Mouse (Mus musculus) erythroblast, adult 5-6 weeks (primary cell): Measurements from ENCODE around the gene B9d2. TPM values are rescaled to one million over a fixed set of nuclear protein-coding genes. Genes with fewer than 3 reads are reported as not detected.

Experiments
- ATAC-seq: replicated peaks from 2 replicates; pipeline ENCODE4 v1.8.0; 2016; ENCODE audit warnings: moderate number of reproducible peaks, mild to moderate bottlenecking, moderate TSS enrichment, inconsistent platforms; ENCODE audit not compliant: poor library complexity, low FRiP score, severe bottlenecking
- total RNA-seq, 2 experiments: library from RNA; stranded (forward) in 1 of 2; stranded (reverse) in 1 of 2; fragments of 150-400 nt in 1 of 2; fragments of 200-764, 138-1000 nt in 1 of 2; gene quantifications; 2 replicates each; pipeline versions ENCODE4 v1.2.3 to v1.2.4; 2015 to 2017; ENCODE audit warnings: low replicate concordance in 2 of 2

The B9d2 gene
- total RNA-seq (2015; ENCODE audit: low replicate concordance) (7.5 and 8.1 TPM in 2 replicates), total RNA-seq (2017; ENCODE audit: low replicate concordance) (0.60 and 5.6 TPM in 2 replicates)

DNA sequence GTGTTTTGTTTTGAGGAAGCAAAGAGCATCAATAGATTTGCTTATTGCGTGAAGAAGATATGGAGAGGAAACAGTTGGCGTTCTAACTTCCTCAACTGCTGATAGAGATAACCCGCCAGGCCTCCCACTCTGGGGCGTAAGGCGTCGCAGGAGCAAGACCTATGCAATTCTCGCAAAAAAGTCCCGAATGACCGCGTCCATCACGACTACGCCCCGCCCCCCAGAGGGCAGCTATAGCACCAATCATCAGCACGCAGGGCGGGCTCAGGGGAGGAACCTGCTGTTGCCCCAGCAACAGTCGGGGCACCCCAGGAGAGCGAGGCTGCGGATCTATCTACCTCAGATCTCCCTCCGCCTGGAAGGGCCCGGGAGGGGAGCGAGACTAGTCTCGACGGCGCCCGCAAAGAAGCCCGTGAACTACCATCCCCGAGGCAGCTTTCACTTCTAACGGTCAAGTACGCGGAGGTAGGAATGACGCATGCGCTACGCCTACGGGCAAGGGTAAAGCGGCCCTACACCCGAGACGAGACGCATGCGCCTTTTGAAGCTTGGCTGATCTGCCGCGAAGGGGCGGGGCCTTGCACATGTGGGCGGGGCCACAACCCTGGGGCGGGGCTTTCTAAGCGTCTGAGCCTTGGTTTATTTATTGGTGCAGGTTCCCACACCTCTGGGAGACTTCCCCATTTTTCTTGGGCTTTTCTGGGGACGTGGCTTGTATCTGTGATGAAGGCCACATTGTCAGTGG, at the start of gene B9d2:
B9d2 (plus strand) TSS at position 267 of the 745 bp plus-strand sequence.
- ATAC-seq, result peak; percentile 94

DNA sequence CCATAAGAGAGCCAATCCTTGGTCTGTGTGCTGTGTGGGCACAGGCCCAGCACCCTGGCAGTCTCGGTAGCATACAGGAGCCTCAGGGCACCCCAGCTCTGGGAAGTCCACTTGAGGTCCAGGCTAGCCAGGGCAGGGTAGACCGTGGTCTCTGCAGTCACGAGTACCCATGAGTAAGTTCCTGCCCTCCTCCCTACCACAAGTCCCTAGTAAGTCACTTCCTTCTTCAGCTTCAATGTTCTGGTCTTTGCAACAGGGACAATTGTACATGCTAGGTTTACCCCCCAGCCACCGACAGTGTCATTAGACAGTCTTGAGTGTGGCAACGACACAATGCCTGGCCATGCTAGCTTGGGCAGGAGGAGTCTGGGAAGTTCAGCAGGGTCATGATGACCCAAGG, 47.9 kb upstream of the B9d2 start:
- ATAC-seq, result no peak

DNA sequence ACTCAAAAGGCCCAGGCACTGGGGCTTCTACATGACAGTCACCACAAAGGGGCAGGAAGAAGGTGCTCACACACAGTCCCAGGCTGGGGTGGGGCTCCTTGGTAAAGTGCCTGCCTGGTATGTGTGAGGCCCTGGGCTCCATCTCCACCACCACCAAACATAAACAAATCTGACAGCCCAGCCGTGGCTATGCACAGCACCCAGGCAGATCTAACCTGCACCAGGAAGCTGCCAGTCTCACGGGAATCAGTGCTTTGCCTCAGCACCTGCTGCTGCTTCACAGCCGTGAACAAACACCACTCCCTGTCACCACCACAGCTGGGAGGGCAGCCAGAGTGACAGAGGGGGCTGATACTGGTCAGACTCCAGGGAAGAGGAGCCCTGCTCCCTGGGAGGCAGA, 44.2 kb upstream of the B9d2 start:
- no peak for ATAC-seq

DNA sequence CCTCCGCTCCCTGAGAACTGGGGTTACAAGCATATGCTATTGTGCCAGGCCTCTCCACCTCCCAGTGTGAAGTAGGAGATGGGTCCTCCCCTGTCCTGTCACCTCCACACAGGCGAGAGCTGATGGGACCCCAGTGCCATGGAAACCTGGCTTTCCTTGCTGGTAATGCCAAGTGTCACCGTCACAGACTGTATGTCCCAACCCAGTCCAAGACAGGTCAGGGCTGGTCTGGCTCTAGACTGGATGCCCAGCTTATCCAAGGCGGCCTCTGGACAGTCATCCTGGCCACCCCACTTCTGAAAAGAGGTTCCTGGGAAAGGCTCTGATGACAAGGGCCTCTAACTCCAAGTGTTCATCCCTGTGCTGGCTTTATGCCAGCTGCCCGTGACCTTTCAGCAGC, 43.5 kb upstream of the B9d2 start:
- ATAC-seq, result no peak

DNA sequence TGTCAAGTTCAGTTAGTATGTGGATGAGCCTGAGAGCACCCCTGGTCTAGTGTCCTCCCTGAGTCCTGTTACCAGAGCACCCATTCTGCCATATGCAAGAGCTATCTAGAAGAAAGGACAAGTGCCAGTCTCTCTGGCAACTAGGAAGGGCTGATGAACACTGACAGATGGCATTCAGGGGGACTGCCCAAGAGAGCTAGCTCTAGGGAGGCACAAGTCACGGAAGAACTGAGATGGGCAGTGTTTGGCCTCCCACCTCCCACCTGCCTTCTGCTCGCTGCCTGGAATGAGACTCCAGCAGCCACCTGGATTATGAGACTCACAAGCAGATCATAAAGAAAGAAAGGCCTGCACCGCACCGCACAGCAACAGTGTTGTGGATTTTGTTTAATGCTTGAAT, 40.8 kb upstream of the B9d2 start:
- no peak for ATAC-seq

DNA sequence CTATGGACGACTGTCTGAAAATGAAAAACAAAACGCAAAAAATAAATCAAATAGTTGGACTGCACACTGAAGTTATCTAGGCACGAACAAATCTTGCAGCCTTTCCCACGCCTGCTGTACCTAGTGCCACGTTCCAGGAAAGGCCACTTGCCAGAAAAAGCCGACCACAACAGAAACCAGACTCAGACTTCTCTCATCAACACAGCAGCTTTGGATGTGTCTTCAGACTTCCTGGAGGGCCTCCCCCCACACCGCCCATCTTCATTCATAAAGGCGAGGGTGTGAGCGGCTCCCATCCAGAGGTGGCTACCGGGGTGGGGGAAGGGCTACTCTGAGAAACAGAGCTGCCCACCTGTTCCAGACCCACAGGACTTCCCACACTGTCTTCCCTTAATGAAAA, 36.4 kb upstream of the B9d2 start:
- no peak for ATAC-seq

DNA sequence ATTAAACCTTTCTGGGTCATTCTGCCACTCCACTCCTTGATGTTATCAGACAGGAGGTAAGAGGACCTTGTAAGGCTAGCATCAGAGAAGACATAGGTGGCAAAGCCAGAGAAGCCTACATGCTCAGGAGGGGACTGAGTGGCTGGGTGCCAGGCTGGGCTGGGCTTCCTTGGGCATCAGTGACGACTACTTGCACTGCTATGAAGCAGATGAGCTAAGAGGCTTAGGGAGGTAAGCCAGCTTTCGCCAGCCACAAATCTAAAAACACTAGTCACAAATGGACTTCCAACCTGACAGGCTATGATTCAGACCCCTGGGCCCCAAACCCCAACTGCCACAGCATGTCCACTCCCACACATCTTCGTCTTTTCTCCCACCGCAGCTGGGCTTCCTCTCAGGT, 35.9 kb upstream of the B9d2 start:
- ATAC-seq, result no peak

DNA sequence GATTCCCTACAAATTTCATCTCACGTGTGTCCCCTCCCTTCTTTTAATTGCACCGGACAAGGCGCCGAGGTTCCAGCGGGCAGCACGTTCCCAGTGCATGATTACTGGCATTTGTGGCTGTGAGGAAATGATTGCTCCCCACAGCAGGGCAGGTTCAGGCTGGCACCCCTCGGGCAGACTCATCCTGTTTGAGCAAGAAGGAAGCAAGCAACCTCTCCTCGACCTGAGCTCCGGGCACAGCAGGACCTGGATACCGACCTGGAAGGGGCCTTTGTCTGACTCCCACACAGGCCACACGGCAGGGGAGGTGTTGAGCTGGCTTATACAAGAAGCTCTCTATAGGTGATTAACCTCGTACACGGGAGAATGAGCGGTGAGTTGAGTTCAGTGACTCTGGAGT, 35.5 kb upstream of the B9d2 start:
- no peak for ATAC-seq

DNA sequence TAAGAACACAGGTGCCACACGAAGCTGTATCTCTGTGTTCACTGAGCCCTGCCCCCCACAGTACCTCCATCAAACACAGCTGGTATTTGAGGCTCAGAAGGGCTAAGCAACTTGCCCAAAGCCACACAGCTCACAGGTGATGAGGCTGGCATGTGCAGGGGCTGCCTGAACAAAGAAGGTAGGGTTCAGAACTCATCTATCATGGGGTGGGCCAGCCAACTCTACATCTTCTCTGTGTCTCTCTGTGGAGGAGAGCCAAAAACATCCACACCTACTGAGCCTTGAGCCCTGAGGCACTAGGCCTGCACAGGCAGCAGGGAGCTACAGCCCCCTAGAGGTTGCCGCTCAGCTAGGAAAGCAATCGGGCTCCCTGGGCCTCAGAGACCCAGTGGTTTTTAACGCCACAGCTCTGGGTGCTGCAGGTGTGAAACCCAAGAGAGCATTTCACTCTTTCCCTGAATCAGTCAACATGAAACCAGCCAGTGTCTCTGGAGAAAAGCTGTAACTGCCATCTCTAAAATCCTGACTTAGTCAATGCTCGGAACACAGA, 32.9 kb upstream of the B9d2 start:
- no peak for ATAC-seq

DNA sequence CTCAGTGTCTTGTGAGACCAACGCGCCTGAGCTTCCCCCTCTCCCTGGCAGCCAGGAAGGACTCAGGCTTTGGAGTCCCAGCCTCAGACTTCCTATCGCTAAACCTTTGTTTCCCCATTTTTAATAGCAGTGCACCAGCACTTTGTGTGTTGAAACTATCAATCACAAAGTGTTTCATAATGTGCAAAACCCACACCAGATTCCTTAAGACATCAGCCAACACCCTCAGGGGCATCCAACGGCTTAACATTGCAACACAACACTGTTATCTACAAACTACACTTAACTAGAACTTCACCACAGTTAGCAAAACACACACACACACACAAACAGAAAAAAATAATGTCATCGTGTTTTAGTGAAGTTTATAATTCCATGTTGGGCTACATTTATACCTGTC, 30.7 kb upstream of the B9d2 start:
- ATAC-seq, result no peak

DNA sequence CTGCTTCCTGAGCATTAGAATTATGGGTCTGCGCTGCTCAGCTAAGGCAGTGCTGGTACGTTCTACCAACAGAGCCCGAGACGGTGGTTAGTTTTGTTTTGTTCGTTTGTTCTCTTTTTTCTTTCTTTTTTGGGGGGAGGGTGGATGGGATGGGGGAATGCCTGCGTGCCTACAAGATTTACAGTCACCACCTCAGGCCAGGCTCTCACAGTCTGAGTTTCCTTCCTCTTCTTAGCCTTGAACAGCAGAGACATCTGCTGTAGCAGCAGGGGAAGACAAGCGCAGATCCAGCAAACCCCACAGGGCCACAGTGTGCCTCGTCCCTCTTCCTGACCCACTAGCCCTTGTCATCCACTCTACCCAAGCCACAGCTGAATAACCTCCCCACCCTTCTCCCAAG, 29.3 kb upstream of the B9d2 start:
- no peak for ATAC-seq

DNA sequence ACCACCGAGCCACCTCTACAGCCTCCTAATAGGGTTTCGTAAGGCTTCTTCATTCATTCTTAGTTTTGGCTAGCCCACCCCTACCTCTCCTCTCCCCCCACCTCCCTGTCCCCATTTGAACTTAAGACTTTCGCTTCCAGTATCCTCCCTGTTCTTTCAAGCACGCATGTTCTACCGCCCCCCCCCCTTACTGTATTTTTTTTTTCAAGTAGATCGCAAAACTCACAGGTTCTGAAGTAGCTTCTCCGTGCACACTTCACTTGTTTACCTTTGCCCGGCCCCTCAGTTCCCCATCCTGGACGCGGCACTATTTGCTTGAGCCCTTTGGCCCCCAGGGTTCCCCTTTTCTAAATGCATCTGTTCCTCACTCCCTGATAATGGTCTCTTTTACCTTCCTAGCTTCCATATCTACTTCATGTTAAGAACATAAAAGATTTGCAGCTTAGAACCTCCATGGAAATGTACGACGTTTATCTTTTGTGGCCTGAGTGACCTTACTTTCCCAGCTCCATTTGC, 28.3 kb upstream of the B9d2 start:
- ATAC-seq, result no peak

DNA sequence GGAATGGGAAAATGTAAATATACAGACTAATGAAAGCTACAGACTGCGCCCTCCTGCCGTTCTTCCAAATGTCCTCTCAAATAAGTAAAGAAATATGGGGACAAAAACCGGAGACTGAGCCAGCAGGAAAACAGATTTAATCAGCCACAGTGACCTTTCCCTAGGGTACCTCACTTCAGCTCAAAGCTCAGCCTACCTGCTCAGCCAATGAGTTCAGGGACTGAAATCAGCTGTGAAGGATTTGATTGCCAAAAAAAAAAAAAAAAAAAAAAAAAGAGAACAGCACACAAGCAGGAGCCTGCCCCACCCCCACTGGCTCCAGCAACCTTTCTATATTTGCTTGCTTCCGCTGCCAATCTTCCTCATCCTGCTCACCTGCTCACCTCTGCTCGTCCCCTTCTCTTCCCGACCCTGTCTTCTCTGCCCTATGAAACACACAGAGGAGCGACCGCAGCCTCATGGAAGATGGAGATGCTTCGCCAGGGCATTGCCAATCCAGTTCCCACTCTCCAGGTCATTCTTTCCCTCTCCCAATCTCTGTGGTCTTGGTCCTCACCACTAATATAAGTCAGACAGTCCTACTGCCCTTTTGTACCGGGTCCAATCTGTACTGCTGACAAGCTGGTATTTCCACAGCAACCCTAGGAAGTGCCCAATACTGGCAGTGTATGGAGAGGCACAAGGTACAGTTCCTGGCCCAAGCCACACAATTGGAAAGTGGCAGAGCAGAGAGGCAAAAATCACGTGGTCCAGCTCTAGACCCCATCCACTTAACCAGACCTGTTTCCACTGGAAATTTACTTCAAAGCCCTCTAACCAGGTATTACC, 24.8 kb upstream of the B9d2 start:
- ATAC-seq, result no peak

DNA sequence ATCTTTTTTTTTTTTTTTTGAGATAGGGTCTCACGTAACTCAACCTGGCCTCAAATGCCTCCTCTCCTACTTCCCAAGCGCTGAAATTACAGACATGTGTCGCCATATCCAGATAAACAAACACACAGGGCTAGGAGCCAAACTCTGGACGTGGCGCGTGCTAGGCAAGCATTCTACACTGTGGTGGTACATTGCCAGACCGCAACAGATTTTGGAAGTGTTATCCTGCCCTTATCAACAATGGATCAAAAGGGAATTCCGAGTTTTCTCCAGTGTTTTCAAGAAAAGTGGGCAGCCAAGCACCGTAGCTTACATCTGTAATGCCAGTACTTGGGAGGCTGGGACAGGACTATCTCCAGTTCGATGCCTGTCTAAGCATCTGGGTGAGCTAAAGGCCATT, 22.8 kb upstream of the B9d2 start:
- no peak for ATAC-seq

DNA sequence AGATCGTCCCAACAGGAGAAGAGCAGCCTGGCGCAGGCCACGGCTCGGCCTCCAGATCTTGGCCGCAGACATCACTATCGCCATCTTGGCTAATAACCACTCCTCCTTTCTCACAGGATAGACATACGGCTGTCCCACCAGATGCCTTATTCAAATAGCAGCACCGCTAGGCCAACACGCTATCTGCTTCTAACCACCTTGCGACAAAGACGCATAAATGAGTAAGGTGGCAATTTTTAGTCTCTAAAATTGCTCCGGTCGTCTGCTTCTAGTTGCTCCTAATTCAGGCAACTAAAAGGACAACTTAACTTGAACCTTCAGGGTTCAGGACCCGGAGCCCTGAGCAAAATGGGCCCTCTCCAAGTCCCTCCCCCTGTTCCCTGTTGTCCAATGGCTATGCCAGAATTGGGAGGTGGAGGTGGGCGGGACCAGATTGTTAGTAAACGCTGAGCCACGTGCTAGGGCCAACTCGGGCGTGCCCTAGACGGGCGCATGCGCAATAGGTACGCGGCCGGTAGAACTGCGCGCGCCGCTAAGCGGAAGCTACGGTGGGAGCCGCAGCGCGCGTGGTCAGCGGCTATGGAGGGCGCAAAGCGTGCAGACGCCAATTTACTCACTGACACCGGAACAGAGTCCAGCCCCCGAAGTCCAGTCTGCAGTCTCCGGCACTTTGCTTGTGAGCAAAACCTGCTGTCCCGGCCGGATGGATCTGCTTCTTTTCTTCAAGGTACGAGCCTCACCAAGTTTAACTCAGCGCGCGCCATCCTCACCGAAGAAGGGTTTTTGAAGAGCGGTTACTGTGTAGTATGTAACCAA, 21.7 kb upstream of the B9d2 start, which contains the start of the genes Bckdha and Exosc5:
Bckdha (minus strand) TSS at position 325 of the 816 bp plus-strand sequence.
Exosc5 (plus strand) TSS at position 508 of the 816 bp plus-strand sequence.
- ATAC-seq, result peak; percentile 97

DNA sequence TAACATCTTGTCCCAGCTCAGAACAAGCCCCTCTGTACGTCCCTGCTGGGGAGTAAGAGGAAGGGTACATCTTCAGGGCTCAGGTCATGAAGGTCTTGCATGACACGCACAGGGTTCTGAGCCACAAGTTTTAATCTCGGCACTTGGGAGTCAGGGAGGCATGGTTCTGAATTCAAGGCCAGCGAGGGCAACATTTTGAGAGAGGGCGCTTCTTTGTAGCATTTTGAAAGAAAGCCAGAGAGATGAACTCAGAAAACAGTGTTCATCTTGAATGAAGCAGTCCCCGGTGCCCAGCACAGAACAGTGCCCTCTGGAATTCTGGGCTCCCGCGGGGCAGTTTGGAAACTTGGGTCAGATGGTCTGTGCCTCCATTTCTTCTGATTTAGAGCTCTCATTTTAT, 14.2 kb upstream of the B9d2 start:
- no peak for ATAC-seq

DNA sequence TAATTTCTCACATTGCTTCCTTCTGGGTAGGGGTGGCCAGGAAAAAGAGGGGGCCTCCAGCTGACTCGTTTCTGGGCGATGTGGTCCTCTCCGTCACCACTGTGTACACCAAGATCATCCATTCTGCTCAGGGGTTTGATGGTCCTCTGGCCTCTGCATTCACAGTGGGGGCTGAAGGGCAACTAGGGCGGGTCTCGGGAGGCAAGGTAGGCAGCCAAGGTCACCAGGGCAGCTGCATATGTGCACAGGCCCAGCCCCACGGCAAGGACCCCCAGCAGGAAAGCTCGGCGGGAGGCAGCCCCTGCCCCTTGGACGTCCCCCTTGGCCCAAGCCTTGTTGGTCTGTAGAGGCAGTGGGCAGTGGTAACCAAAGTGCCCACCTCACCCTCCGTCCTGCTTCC, 11.4 kb upstream of the B9d2 start:
- no peak for ATAC-seq

DNA sequence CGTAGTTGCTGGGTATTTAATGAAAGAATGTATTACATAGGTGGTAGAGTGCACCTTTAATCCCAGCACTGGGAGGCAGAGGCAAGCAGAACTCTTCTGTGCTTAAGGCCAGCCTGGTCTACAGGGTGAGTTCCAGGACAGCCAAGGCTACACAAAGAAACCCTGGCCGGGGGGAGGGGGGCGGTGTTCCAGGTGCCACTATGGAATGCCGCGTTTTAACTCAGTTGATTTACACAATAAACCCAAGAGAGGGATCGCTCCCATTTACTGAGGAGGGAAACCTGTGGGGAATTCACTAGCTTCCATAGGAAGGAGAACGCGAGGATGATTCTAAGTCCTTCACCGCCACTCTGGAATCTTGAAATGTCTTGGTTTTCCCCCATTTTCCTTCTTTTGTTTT, 10.9 kb upstream of the B9d2 start:
- ATAC-seq, result no peak

DNA sequence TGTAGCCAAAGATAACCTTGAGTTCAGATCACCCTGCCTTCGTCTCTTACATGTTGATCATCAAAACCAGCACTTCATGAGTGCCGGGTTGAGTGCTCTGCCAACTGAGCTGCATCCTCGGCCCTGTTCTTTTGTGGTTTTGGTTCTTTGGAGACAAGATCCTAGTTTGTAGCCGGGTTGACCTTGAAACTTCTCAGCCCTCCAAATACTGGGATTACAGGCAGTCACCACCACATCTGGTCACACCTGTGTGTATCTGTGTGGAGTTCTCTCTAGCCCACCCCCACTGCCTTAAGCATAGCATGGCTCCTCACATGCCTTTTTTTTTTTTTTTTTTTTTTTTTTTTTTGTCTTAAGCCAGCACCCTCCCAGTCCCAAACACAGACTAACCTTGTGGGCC, 10.5 kb upstream of the B9d2 start:
- no peak for ATAC-seq

DNA sequence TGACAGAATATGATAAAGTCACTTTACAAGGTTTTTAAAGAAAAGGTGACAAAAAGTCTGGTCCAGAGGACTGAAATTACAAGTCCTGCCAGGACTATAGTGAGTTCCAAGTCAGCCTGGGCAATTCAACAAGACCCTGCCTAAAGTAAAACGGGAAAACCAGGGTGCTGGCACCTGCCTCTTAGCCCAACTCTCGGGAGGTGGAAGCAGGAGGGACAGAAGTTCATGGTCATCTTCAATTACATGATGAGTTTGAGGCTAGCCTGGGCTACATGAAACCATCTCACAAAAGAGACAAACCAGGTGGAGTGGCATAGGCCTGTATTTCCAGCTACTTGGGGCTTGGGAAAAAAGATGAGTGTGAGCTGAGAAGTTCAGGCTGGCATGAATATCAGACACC, 8.9 kb upstream of the B9d2 start:
- ATAC-seq, result no peak
